Mouse (Mus musculus) heart, postnatal 0 days (tissue): ENCODE results near the gene Acnat1. TPM values are rescaled to one million over a fixed set of nuclear protein-coding genes. Genes with fewer than 3 reads are reported as not detected.

ENCODE experiments used
- polyA plus RNA-seq: library from polyadenylated mRNA; unstranded; fragments of >200 nt; fragmentation: Nextera tagmentation; extraction: Ambion mirVana; gene quantifications from 2 replicates; pipeline ENCODE4 v1.2.1, GENCODE M21; 2015
- total RNA-seq: library from RNA; depleted of rRNA; stranded (reverse); fragments of >200 nt; gene quantifications from 2 replicates; pipeline ENCODE4 v1.2.3, GENCODE M21; 2014; ENCODE audit warnings: low replicate concordance; rRNA removed

The Acnat1 gene
- total and polyA plus RNA-seq, 2 experiments from 2014 or later, result not detected

Other genes starting within 250 kb of the Acnat1 start
- not detected in 2 replicates for gene Acnat2, start 65.8 kb downstream of the Acnat1 start, total RNA-seq
- gene Acnat2, start 65.8 kb downstream of the Acnat1 start, polyA plus RNA-seq, result not detected in 2 replicates
- not detected in 2 replicates for gene Baat, start 32.6 kb upstream of the Acnat1 start, total RNA-seq
- not detected in 2 replicates for gene Baat, start 32.6 kb upstream of the Acnat1 start, polyA plus RNA-seq
- gene Mrpl50, start 47.2 kb upstream of the Acnat1 start, total RNA-seq, result 22.1 and 36.6 TPM in 2 replicates
- 53.3 and 54.6 TPM in 2 replicates for gene Mrpl50, start 47.2 kb upstream of the Acnat1 start, polyA plus RNA-seq
- gene Zfp189, start 47.3 kb upstream of the Acnat1 start, total RNA-seq, result 3.3 and 4.2 TPM in 2 replicates
- gene Zfp189, start 47.3 kb upstream of the Acnat1 start, polyA plus RNA-seq, result 4.7 and 4.8 TPM in 2 replicates
- 0.27 and 2.3 TPM in 2 replicates for gene Aldob, start 75.6 kb upstream of the Acnat1 start, total RNA-seq
- 0.12 and 0.22 TPM in 2 replicates for gene Aldob, start 75.6 kb upstream of the Acnat1 start, polyA plus RNA-seq
- gene Tmem246, start 124.0 kb upstream of the Acnat1 start, total RNA-seq, result 56.4 and 110 TPM in 2 replicates
- gene Tmem246, start 124.0 kb upstream of the Acnat1 start, polyA plus RNA-seq, result 54.5 and 56.5 TPM in 2 replicates
- gene Rnf20, start 158.1 kb upstream of the Acnat1 start, total RNA-seq, result 10.7 and 26.5 TPM in 2 replicates
- 18.8 and 19.6 TPM in 2 replicates for gene Rnf20, start 158.1 kb upstream of the Acnat1 start, polyA plus RNA-seq
- not detected in 2 replicates for gene Ppp3r2, start 208.1 kb upstream of the Acnat1 start, total RNA-seq
- gene Ppp3r2, start 208.1 kb upstream of the Acnat1 start, polyA plus RNA-seq, result not detected in 2 replicates